Mouse (Mus musculus): ENCODE data around the gene Csnk1e.
A peak's percentile ranks its signal among the peaks of the same experiment; 100 is the strongest.

Csnk1e gene

GRCm38 (mm10) chr15:79443856-79444410 is 11.4 kb downstream of the Csnk1e start:
- no peak for DNase-seq (ENCODE audit: low read depth, low spot score)

DNA sequence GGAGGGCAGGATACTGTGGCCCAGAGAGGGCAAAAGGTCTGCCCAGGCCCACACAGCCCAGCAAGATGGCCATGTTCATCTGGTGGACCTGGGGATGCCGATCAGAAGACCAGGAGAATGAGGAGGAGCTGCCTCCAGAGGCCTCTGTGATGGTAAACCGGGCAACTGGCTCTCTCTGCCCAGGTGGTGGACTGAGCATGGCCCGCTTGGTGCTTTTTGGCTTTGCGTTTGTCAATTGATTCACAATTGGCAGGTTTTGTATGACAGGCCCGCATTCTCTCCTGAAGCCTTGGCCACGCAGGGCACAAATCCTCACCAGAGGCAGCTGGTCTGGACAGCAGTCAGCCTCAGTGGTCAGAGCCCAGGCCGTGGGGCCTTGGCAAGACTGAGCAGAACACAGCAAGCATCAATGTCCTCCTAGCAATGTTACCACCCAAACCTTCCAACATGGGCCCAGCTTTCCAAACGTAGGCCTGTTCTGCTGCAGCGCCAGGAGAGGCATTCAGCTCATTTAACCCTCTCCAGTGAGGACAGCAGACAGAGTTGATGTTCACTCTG is 12.3 kb downstream of the Csnk1e start:
- no peak for DNase-seq (ENCODE audit: low read depth, low spot score)

DNA sequence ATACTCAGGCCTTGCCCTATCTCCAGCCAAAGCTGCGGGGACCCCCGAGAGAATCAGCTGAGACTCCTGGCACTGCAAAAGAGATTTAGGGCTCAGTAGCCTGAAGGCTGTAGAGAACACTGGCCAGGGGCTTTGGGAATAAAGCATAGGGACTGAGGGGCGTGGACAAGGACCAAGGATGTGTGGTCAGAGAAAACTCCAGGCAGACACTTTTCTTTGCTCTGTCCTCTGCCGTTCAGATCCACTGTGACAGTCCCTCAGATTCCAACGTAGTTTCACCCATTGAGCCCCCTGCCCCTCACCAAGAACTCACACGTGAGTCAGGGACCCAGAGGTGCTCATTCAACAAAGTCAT is 13.1 kb downstream of the Csnk1e start:
- no peak for DNase-seq (ENCODE audit: low read depth, low spot score)

GRCm38 (mm10) chr15:79441331-79442256 is 13.8 kb downstream of the Csnk1e start:
- no peak for DNase-seq (ENCODE audit: low read depth, low spot score)

GRCm38 (mm10) chr15:79440651-79441330 is 14.6 kb downstream of the Csnk1e start:
- DNase-seq (ENCODE audit: low read depth, low spot score) = no peak

DNA sequence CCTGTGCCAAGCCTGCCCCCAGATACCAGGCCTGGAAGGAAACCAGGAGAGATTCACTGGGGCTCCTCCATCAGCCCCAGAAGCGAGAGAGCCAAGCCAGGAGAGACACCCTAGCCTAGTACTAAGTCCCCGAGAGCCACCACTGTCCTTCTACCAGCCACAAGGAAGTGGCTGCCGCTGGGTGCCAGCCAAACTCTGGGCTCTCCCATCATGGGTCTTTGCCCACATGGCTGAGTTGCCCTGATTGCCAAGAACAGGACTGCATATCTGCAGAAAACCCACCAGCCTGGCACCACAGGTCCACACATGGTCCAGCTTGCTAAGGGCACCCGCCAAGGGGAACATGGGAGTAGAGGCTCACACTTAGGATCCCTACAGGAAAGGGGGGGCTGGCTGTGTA is 15.1 kb downstream of the Csnk1e start:
- peak; percentile 75 for DNase-seq (ENCODE audit: low read depth, low spot score)

- DNase-seq (ENCODE audit: low read depth, low spot score) = no peak
These were observed 16.0 kb downstream of the Csnk1e start for GRCm38 (mm10) chr15:79439386-79439785.

DNA sequence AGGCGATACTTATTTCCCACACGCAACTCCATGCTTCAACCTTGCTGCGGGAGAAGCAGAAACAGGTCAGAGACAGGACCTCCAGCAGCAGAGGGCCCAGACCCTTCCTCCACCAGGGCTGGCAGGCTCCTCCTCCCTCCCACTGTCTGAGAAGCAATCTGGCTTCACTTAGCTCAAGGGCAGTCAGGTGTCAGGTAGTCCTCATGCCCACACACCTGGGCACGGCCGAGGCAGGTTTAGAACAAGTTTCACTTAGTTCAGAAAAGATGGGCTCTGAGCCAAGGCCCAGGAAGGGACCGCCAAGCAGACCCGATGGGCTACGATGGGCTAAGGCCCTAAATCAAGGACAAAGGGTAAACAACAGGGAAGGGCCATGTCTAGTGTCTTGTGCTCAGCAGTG is 16.6 kb downstream of the Csnk1e start:
- no peak for DNase-seq (ENCODE audit: low read depth, low spot score)

DNA sequence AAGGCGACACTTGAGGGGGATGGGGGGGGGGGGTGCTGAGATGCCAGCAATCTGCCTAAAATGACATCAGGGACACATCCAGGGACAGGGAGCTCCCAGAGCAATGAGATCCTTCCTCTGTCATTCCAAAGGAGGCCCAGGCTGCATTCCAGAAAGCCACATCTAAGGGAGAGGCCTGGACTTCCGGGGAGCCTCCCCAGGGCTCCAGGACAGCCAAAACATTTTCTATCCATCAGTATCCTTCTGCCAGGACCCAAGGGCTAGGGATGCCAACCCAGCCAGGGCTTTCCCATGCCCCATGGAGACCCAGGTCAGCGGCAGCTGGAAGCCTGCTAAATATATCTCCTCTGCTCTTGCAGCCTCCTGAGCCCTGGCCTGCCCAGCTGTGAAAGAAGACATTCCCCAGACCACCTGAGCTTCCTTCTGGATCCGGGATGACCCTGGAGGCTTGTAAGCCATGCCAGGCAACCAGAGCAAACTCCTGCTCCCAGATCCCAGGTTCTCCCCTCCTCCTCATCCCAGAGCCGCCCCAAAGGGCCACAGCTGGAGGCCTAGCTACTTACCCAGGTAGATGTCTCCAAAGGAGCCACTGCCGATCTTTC is 17.1 kb downstream of the Csnk1e start:
- DNase-seq (ENCODE audit: low read depth, low spot score) = no peak

- no peak for DNase-seq (ENCODE audit: low read depth, low spot score)
These were observed 17.7 kb downstream of the Csnk1e start for GRCm38 (mm10) chr15:79437541-79438208.

DNA sequence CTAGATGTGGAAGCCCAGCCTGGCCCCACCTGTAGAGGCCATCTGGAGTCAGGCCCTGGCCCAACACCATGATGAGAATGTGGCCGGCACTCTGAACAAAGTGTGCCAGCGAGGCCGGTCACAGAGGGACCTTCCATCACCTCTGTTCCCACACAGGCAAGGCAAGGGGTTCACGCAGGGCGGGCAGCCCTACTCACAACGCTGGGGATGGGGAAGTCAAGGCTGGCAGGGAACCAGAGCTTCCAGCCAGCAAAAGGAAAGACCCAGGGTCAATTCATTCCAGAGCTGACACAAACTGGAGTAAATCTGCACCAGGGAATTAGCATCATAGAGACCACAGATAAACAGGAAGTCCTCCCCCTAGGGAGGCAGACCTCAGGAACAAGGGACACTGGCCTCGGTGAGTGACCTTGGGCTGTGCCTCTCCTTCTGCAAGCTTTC is 18.9 kb downstream of the Csnk1e start:
- no peak for DNase-seq (ENCODE audit: low read depth, low spot score)

DNA sequence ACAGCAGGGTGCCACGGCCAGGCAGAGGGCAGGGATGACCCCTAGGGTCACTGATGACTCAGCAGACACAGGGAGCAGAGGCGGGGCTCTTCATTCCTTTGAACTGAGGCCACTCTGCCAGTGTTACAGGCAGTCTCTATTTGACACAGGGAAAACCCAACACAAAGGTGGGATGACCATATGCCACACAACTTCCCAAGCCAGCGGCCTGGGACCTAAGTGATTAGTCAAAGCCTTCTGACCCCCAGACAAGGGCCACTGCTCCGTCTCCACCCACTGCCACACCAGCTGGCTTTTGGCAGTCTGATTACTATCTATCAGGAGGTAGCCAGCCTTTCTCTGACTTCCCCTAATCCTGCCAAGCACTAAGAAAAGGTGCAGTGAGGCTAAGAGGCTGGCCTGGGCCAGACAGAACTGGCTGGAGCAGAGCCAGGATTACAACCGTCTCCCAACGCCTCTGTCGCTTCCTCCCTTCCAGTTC is 20.1 kb downstream of the Csnk1e start:
- DNase-seq (ENCODE audit: low read depth, low spot score) = peak; percentile 60

GRCm38 (mm10) chr15:79432892-79433291 is 22.5 kb downstream of the Csnk1e start:
- DNase-seq (ENCODE audit: low read depth, low spot score) = no peak

GRCm38 (mm10) chr15:79432328-79432727 is 23.0 kb downstream of the Csnk1e start:
- no peak for DNase-seq (ENCODE audit: low read depth, low spot score)

GRCm38 (mm10) chr15:79431925-79432324 is 23.4 kb downstream of the Csnk1e start:
- DNase-seq (ENCODE audit: low read depth, low spot score) = no peak

DNA sequence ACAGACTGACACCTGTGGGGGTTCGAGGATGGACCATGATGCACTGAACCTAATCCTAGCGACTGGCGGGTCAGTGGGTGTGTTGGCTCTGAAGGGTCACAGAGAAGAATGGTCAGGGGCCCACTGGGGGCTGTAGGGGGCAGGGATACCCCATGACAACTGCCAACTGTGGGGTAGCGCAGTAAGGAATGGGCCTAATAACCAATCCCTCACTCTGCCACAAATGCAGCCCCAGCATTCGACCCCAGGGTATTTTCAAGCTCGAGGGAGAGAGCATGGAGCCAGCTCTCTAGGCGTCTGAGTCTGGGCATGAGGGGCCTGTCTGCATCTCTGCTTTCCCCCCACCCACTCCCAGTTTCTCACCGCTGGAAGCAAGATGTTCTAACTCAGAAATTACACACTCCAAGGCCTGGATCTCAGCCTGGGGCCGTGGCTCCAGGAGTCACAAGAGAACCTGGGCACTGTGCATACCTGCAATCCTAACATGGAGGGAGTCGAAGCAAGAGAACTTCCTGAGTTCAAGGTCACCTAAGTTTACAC is 24.8 kb downstream of the Csnk1e start:
- DNase-seq (ENCODE audit: low read depth, low spot score) = no peak

GRCm38 (mm10) chr15:79429994-79430393 is 25.4 kb downstream of the Csnk1e start:
- DNase-seq (ENCODE audit: low read depth, low spot score) = no peak

GRCm38 (mm10) chr15:79429527-79429926 is 25.8 kb downstream of the Csnk1e start:
- DNase-seq (ENCODE audit: low read depth, low spot score) = no peak

- no peak for DNase-seq (ENCODE audit: low read depth, low spot score)
These were observed 26.8 kb downstream of the Csnk1e start for GRCm38 (mm10) chr15:79428616-79429015.

DNA sequence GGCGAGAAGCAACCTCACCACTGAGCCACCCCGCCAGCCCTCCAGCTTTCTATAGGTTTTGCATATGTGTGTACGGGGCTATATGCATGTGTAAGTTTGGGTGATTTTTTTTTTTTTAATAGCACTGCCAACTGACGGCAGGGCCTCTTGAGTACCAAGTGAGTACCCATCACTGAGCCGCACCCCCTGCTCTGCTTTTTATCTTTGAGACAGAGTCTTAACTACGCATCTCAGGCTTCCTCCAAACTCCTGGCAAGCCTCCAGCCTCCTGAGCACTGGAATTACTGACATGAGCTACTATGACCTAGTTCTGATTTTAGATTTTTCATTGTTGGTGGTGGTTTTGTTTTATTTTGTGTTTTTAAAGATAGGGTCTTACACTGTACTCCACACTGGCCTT is 27.9 kb downstream of the Csnk1e start:
- DNase-seq (ENCODE audit: low read depth, low spot score) = no peak

GRCm38 (mm10) chr15:79425516-79425915 is 29.9 kb downstream of the Csnk1e start:
- no peak for DNase-seq (ENCODE audit: low read depth, low spot score)

Measured in skeletal muscle tissue, adult 2 months (tissue).